Mouse (Mus musculus): ENCODE data around the gene Cwc25. TPM values are rescaled to one million over a fixed set of nuclear protein-coding genes. Genes with fewer than 3 reads are reported as not detected.

The Cwc25 gene
- 1 to 10 TPM; 3.2 to 5.9 (median 4.7) TPM for total RNA-seq (2022)

DNA sequence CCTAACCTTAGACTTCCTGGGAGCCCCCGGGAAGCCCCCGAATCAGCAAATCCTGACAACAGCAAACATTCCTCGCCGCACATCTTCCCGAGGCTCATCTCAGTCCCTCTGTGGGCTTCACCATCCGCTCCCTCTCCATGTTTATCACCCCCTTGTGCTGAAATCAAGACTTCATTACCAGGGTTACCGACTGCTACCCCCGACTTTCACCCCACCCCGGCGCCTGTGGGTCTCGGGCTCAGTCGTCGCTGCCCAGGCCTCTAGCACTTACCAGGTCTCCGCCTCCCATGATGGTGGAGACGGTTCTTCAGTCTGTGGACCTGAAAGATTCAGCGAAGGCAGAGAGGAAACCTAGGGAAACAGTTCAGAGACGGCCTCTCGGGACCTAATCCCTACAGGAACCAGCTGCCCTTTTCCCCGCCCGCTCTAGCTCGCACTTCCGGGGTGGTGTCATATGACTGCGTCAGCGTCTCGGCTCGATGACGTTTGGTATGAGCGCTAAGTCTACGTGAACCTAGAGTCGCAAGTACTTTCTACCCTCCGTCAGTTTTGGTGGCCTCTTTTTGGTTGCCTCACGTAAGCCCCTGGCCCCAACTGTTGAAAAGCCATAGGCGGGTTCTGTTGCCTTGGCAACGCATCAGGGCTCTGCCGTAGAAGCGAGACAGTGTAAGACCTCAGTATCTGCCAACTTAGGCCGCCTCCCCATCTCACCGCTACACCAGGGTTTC lies at the start of gene Cwc25:
Gene Cwc25, minus strand, starts transcription at position 403 of the 728 bp plus-strand sequence.
- DNase-seq (ENCODE audit: low spot score in 2 of 2): peak; percentile 86 to 89

DNA sequence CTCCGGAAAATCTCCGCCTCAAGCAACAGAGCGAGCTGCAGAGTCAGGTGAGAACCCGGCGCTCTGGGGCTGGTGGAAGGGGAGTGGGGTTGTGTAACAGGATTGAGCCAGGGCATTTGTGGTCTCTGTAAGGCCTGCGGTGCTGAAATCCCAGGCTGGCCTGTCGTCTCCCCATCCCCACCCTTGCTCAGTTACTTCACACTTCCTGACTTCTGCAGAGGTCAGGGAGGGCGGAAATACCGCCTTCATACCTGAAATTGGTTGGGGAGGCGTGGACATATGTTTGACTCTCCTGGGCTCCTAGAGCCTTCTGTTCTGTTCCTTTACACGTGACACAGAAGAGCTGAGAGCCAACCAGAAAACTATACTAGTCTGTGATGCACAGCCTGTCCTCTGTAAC lies 49.4 kb upstream of the Cwc25 start:
- DNase-seq (ENCODE audit: low spot score in 2 of 2): no peak

- no peak for DNase-seq (ENCODE audit: low spot score in 2 of 2)
These were observed 47.6 kb upstream of the Cwc25 start for GRCm38 (mm10) chr11:97813746-97814515.

DNA sequence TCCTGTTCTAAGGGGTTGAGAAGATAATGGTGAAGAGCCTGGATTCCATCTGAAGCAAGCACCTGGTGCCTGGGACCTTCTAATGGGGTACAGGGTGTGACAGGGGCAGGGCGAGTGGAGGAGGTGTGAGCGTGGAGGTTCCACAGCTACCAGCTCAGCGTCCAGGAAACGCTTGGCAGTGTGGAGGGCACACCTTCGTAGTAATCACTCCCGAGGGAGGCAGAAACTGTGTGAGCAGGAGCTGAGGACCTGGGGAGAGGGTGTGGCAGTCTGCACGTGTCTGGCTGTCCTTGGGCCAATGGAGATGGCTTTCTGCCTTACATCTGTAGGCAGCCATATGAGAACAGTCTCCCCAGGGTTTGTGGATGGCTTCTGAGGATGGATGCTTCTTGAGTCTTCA lies 46.7 kb upstream of the Cwc25 start:
- DNase-seq (ENCODE audit: low spot score in 2 of 2): no peak

- DNase-seq (ENCODE audit: low spot score in 2 of 2): no peak
These were observed 46.1 kb upstream of the Cwc25 start for GRCm38 (mm10) chr11:97812491-97812921.

DNA sequence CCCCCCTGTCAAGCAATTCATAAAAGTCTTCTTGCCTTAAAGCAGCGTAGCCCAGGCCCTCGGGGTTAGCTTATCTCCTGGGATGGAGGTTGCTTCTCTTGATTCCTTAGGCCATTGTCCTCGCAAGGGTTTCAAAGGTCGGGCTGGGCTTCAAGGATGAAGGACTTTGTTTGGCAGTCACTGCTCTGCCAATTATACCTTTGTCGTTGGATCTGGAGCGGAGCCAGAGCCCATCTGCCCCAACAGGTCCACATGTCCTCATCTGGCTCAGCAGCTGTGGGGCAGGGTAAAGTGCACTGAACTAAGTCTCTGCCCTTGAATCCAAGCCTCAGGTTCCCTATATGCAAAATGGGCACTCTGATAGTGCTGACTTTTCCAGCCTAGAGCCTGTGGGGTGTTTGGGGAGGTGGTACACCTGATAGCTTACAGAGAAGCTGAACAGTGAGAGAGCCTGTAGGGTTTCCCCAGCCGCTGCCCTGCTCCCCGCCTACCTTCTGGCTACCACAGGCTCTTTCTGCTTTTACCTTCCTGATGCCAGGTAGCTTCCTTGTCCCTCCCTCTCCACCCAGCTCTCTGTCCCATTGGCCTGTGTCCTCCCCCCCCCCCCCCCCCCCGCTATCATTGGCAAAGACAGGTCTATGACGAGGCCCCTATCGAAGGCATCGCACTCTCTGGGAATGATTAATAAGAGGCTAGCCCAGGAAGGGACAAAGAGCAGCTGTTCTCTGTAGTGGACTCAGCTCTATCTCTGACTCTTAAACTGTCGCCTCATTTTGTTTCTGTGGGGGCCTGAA lies 45.4 kb upstream of the Cwc25 start:
- no peak for DNase-seq (ENCODE audit: low spot score in 2 of 2)

GRCm38 (mm10) chr11:97810970-97811369 lies 44.6 kb upstream of the Cwc25 start:
- no peak for DNase-seq (ENCODE audit: low spot score in 2 of 2)

- DNase-seq (ENCODE audit: low spot score in 2 of 2): no peak
These were observed 44.0 kb upstream of the Cwc25 start for GRCm38 (mm10) chr11:97810356-97810755.

DNA sequence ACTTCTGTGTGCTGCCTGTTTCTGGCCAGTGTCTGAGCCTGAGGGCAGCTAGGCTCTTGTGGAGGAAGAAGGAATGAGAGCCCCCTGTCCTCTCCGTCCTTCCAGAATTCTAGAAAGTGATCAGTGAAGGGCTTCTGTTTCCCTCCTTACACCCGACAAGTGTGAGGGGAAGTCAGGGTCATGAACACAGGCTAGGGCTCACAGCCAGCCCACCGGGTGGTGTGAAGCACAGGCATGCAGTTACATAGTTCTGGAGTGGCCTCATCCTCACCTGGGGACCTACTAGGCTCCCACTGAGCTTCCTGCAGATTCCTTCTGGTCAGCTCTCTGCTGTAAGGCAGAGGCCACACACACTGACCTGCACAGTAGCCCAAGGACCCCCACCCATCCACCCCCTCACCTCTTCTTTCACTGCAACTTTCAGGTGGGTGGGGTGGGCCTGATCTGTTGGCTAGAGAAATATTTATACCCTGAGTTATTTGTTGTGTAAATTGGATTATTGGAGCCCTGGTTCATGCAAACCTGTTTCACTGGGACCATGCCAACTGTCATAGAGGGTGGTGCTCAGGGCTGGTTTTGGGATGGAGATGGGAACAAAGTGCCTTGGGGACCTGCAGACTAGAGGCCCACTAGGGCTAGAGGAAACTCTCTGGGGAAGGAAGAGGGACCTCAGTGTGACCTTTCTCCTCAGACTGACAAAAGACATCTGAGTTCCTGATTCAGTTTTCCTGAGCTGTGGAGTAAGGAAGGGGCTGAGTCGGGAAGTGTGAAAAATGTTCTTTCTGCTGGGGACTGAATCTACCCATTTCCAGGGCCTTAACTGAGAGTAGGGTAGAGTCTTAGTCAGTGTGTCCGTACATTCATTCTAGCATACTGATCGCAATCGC lies 43.1 kb upstream of the Cwc25 start:
- no peak for DNase-seq (ENCODE audit: low spot score in 2 of 2)

DNA sequence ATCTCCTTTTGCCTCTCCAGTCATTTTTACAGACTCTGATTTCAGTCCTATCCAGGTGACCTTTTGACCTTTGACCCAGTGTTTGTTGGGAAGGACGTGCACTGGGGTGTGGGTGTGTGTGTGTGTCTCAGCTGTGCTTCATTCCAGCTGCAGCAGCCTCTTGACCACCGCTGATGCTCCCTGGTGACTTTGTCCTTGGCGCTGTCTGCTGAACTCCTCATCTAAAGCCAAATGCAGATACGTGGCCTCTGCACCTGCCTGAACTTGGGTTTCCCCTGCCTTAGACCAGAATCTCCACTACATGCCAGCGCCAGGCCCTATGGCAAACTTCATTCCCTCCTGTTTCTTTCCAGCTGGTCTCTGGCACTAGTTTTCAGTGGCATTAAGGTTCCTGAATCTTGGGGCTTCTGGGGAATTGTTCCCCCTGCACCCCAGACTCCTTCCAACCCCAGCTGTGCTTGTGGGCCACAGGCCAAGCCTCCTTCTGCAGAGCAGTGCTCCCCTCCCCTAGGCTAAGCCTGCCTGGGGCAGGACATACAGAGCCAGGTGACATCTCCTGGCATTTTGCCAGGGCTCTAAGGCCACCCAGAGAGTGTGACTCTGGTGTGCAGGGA lies 42.4 kb upstream of the Cwc25 start:
- no peak for DNase-seq (ENCODE audit: low spot score in 2 of 2)

- DNase-seq (ENCODE audit: low spot score in 2 of 2): no peak
These were observed 41.7 kb upstream of the Cwc25 start for GRCm38 (mm10) chr11:97808093-97808492.

- no peak for DNase-seq (ENCODE audit: low spot score in 2 of 2)
These were observed 41.3 kb upstream of the Cwc25 start for GRCm38 (mm10) chr11:97807626-97808025.

DNA sequence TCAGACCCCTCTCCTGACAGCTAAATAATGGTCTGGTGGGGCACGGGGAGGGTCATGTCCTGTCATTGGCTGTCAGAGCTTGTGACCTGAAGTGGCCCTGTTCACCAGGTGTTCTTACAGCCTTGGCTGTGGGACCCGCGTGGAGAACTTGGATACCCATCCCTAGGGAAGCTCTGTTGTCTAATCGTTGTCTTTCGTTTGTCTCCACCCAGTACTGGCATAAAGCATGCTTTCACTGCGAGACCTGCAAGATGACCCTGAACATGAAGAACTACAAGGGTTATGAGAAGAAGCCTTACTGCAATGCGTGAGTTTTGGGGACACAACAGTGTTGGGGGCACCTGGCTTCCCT lies 40.2 kb upstream of the Cwc25 start:
- no peak for DNase-seq (ENCODE audit: low spot score in 2 of 2)

DNA sequence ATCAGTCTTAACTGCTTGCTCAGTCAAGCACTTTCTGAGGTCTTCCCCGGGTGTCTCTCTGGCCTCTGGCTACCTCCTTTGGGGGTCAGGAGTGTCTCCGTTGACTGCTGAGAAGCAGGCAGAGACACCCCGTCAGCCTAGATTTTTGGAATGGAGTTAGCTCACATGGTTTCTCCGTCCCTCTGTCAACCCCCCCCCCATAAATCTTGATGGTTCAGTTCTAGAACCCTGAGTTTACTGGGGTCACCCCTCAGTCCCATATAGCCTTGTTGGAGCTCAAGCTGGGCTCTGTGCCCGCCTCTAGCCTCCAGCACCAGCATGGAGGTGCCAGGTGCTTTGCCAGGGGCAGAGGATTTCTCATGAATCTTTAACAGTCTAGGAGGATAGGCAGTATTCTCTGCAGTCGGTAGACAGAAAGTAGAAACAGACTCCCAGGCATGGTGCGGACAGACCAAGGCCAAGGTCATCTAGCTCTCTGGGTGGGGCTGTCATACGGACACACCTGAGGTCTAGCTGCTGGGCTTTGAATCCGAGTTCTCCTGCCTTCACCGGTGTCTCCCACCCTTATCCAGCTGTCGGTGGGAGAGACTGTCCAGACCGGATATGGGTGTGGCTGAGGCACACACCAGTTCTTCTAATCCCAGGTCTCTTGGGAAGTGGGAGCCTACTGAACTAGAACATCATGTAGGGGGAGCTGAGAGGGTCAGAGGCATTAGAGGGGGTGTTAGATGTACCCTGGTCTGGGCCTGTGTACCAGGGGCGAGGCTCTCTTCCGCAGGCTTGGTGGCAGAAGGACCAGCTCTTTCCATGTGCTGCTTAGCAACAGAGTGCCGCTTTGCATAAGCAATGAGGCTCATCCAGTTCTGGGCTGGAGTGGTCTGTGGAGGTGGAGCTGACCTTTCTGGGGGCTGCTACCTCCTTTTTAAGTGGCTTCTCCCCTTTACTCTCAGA lies 39.6 kb upstream of the Cwc25 start:
- no peak for DNase-seq (ENCODE audit: low spot score in 2 of 2)

DNA sequence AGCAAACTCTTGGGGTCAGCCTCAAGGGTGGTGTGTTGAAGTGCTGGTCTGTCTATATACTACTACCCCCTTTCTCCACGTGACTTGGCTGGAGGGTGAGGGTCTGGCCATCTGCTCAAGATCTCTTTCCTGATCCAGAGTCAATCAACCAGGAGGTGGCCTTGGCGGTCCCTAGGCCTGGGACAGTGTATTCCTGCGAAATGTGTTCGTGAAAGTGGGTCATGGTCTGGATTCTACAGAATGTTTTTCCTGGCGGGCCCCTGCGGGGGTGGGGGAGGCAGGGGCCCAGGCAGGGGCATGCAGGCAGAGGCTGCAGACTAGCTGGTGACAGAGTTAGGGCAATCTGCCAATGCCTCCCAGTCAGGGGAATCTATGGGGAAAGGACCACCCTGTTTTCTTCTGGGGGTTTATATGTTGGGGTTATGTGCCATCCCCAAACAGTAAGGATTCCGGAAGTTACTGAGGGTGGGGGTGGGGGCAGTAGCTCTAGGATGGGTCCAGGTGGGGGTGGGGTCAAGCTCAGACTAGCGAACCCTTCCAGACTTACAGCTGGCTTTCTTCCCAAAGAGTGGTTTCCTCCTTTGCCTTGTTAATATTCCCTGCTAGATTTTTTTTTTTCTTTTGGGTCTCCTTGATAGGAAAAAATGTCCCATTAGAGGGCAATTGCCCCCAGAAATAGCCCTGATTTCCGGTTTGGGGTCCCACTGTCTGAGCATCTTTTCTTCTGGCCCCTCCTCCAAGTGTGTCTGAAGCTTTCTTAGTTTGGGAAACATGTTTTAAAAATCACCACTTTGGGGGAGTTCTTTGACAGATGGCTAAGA lies 38.7 kb upstream of the Cwc25 start:
- no peak for DNase-seq (ENCODE audit: low spot score in 2 of 2)

DNA sequence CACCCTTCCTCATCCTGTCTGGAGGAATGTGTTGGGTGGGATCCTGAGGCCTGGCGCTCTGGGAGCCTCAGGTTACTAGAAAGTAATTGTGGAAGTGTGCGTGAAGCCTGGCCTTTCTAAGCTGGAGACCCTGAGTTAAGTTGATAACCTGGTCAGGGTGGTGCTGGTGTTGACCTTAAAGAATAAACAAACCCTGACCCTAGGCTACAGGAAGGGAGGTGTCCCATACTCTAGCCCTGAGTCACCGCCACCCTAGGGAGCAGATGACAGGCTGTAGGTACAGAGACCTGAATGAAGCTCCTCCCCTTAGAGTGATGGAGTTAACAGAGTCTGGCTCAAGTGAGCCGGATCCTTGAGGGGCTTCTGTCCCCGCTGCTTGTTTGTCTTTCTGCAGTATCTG lies 37.5 kb upstream of the Cwc25 start:
- DNase-seq (ENCODE audit: low spot score in 2 of 2): no peak

DNA sequence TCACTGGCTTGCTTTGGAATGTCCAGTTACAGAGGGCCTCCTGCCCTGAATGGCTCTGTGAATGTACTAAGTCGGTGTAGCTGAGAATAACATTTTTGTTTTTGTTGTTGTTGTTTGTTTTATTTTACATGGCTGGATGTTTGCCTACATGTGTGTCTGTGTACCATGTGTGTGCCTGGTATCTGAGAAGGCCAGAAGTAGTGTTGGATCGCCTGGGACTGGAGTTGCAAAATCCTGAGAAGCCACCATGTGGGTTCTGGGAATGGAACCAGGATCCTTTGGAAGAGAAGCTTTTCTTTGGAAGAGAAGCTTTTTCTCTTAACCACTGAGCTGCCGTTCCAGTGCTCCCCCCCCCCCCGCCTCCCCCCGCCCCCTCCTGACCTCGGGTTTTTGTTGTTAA lies 36.1 kb upstream of the Cwc25 start:
- no peak for DNase-seq (ENCODE audit: low spot score in 2 of 2)

GRCm38 (mm10) chr11:97802194-97802470 lies 35.8 kb upstream of the Cwc25 start:
- DNase-seq (ENCODE audit: low spot score in 2 of 2): no peak

Data from gastrocnemius, adult 8-10 months (tissue).